Mouse (Mus musculus) forebrain, postnatal 0 days (tissue): ENCODE results near the gene Lancl2. TPM values are rescaled to one million over a fixed set of nuclear protein-coding genes. Genes with fewer than 3 reads are reported as not detected.

Experiments used
- ATAC-seq: fragments of 200-750 bp; cut with Nextera tagmentation; 2 replicates; pipeline ENCODE4 v1.8.0; 2017; ENCODE audit warnings: mild to moderate bottlenecking, moderate library complexity
- DNase-seq: peaks from one replicate; pipeline ENCODE4 v3.0.0-alpha.2; 2015
- H3K27ac ChIP-seq: fragments of 300-500 bp; sonication (generic); 2 replicates; pipeline ENCODE4 v1.5.1; 2014; ENCODE audit warnings: low read depth, mild to moderate bottlenecking, antibody characterized with exemption, low read length, moderate library complexity, mixed read lengths
- H3K27me3 ChIP-seq: fragments of 300-500 bp; sonication (generic); 2 replicates; pipeline ENCODE4 v1.6.1; 2014; ENCODE audit warnings: mild to moderate bottlenecking, low read length, mixed read lengths; ENCODE audit not compliant: insufficient read depth
- H3K36me3 ChIP-seq: fragments of 300-500 bp; sonication (generic); 2 replicates; pipeline ENCODE4 v1.6.1; 2014; ENCODE audit warnings: mild to moderate bottlenecking, moderate library complexity; ENCODE audit not compliant: insufficient read depth
- H3K4me1 ChIP-seq: fragments of 300-500 bp; sonication (generic); 2 replicates; pipeline ENCODE4 v1.6.1; 2014; ENCODE audit warnings: antibody characterized with exemption; ENCODE audit not compliant: insufficient read depth
- H3K4me2 ChIP-seq: fragments of 300-500 bp; sonication (generic); 2 replicates; pipeline ENCODE4 v1.6.1; 2014; ENCODE audit warnings: low read depth, mild to moderate bottlenecking, moderate library complexity
- H3K4me3 ChIP-seq: fragments of 300-500 bp; sonication (generic); 2 replicates; pipeline ENCODE4 v1.5.1; 2014; ENCODE audit warnings: low read depth, low read length, mixed read lengths
- H3K9ac ChIP-seq: fragments of 300-500 bp; sonication (generic); 2 replicates; pipeline ENCODE4 v1.6.1; 2014; ENCODE audit warnings: mild to moderate bottlenecking
- H3K9me3 ChIP-seq: fragments of 300-500 bp; sonication (generic); 2 replicates; pipeline ENCODE4 v1.6.1; 2016; ENCODE audit warnings: low read length
- CTCF ChIP-seq: sonication (generic); IDR thresholded peaks from 2 replicates; pipeline ENCODE4 v1.5.1; 2016; ENCODE audit warnings: antibody characterized with exemption, control low read depth, low read depth
- WGBS: fragments of 180-500 bp; shearing (Covaris S2); extraction: QIAGEN DNeasy Blood & Tissue Kit; methylation state at CpG from one replicate; pipeline ENCODE4 v1.1.7; 2014; 5-methylcytosine and 5-hydroxymethylcytosine counted together
- polyA plus RNA-seq: library from polyadenylated mRNA; unstranded; fragments of >200 nt; fragmentation: Nextera tagmentation; extraction: Ambion mirVana; gene quantifications from 2 replicates; pipeline ENCODE4 v1.2.1, GENCODE M21; 2015
- total RNA-seq: library from RNA; depleted of rRNA; stranded (reverse); fragments of >200 nt; gene quantifications from 2 replicates; pipeline ENCODE4 v1.2.3, GENCODE M21; 2014

Lancl2 gene
- total and polyA plus RNA-seq, 2 experiments from 2014 or later = 102 to 146 TPM

GRCm38 (mm10) chr6:57702743-57703499, 581 bp downstream of the Lancl2 start:
- Histone ChIP-seq H3K9me3 (no peaks in the 10 kb centered on the region), H3K9ac (peak overlapping the region; percentile 98), H3K27me3 (no peaks in the 10 kb centered on the region), H3K4me1 (peaks cover 11% of the 10 kb centered on the region; the same call in 1 of the 2 replicates), H3K27ac (peak overlapping the region; percentile 99), H3K36me3 (no peaks in the 10 kb centered on the region), H3K4me3 (peak overlapping the region; percentile 83), H3K4me2 (peak overlapping the region; percentile 66)
- no peak for TF ChIP-seq CTCF
- under 1% methylated on average over 59 of the region's 59 CpGs for WGBS
- DNase-seq (peak; percentile 96), ATAC-seq (peak; percentile 96)

GRCm38 (mm10) chr6:57703703-57704102, 1.4 kb downstream of the Lancl2 start:
- H3K4me1 ChIP-seq = peaks cover 11% of the 10 kb centered on the region; the same call in 1 of the 2 replicates
- no peaks in the 10 kb centered on the region for H3K36me3 ChIP-seq
- TF ChIP-seq CTCF = no peak
- H3K4me2 ChIP-seq = peak overlapping the region; percentile 66
- peak overlapping the region; percentile 98 for H3K9ac ChIP-seq
- H3K27ac ChIP-seq = peak overlapping the region; percentile 99
- peak; percentile 60 for DNase-seq
- peak; percentile 25 for ATAC-seq
- 11% methylated on average over 2 of the region's 2 CpGs for WGBS
- H3K9me3 ChIP-seq = no peaks in the 10 kb centered on the region
- H3K4me3 ChIP-seq = peak overlapping the region; percentile 83
- H3K27me3 ChIP-seq = no peaks in the 10 kb centered on the region

GRCm38 (mm10) chr6:57706721-57707120, 4.4 kb downstream of the Lancl2 start:
- H3K9me3 ChIP-seq = no peaks in the 10 kb centered on the region
- 93% methylated on average over 1 of the region's 1 CpGs for WGBS
- H3K36me3 ChIP-seq = no peaks in the 10 kb centered on the region
- H3K27ac ChIP-seq = no peak overlapping the region
- peaks cover 4% of the 10 kb centered on the region; the same call in 1 of the 2 replicates for H3K4me1 ChIP-seq
- no peak overlapping the region for H3K4me2 ChIP-seq
- H3K27me3 ChIP-seq = no peaks in the 10 kb centered on the region
- DNase-seq = no peak
- no peak for ATAC-seq
- H3K4me3 ChIP-seq = no peak overlapping the region
- no peak overlapping the region for H3K9ac ChIP-seq
- no peak for TF ChIP-seq CTCF

GRCm38 (mm10) chr6:57711726-57712125, 9.4 kb downstream of the Lancl2 start:
- DNase-seq (no peak), ATAC-seq (peak; percentile 38)
- no peak for TF ChIP-seq CTCF
- no peak overlapping the region for H3K4me2 ChIP-seq
- WGBS = 28% methylated on average over 1 of the region's 1 CpGs
- no peak overlapping the region for H3K4me3 ChIP-seq
- no peak overlapping the region for H3K27ac ChIP-seq
- no peaks in the 10 kb centered on the region for H3K27me3 ChIP-seq
- no peaks in the 10 kb centered on the region for H3K4me1 ChIP-seq
- H3K36me3 ChIP-seq = no peaks in the 10 kb centered on the region
- no peak overlapping the region for H3K9ac ChIP-seq
- H3K9me3 ChIP-seq = no peaks in the 10 kb centered on the region

GRCm38 (mm10) chr6:57721347-57721746, 19.0 kb downstream of the Lancl2 start:
- H3K36me3 ChIP-seq = peaks cover 11% of the 10 kb centered on the region; the same call in 1 of the 2 replicates
- H3K4me2 ChIP-seq = no peak overlapping the region
- no peaks in the 10 kb centered on the region for H3K9me3 ChIP-seq
- no peak overlapping the region for H3K4me3 ChIP-seq
- ATAC-seq (no peak), DNase-seq (no peak)
- H3K27me3 ChIP-seq = no peaks in the 10 kb centered on the region
- no peak overlapping the region for H3K9ac ChIP-seq
- 92% methylated on average over 1 of the region's 1 CpGs for WGBS
- H3K4me1 ChIP-seq = no peaks in the 10 kb centered on the region
- no peak overlapping the region for H3K27ac ChIP-seq
- TF ChIP-seq CTCF = no peak

GRCm38 (mm10) chr6:57742749-57743148, 40.4 kb downstream of the Lancl2 start:
- ATAC-seq (no peak), DNase-seq (no peak)
- no peak overlapping the region for H3K4me2 ChIP-seq
- WGBS = 100% methylated on average over 1 of the region's 1 CpGs
- no peaks in the 10 kb centered on the region for H3K4me1 ChIP-seq
- no peak overlapping the region for H3K27ac ChIP-seq
- no peaks in the 10 kb centered on the region for H3K27me3 ChIP-seq
- H3K4me3 ChIP-seq = no peak overlapping the region
- no peaks in the 10 kb centered on the region for H3K9me3 ChIP-seq
- peaks cover 8% of the 10 kb centered on the region for H3K36me3 ChIP-seq
- no peak overlapping the region for H3K9ac ChIP-seq
- TF ChIP-seq CTCF = no peak

GRCm38 (mm10) chr6:57743333-57743732, 41.0 kb downstream of the Lancl2 start:
- no peaks in the 10 kb centered on the region for H3K27me3 ChIP-seq
- no peak overlapping the region for H3K4me3 ChIP-seq
- ATAC-seq = no peak
- DNase-seq = no peak
- H3K9me3 ChIP-seq = no peaks in the 10 kb centered on the region
- TF ChIP-seq CTCF = peak; percentile 30; the same call in 1 of the 2 replicates
- 80% methylated on average over 2 of the region's 2 CpGs for WGBS
- H3K36me3 ChIP-seq = peaks cover 4% of the 10 kb centered on the region; the same call in 1 of the 2 replicates
- H3K9ac ChIP-seq = no peak overlapping the region
- no peak overlapping the region for H3K4me2 ChIP-seq
- no peak overlapping the region for H3K27ac ChIP-seq
- no peaks in the 10 kb centered on the region for H3K4me1 ChIP-seq
